Mouse (Mus musculus) kidney, adult 2 months (tissue): Measurements from ENCODE around the gene Ndufs2. TPM values are rescaled to one million over a fixed set of nuclear protein-coding genes. Genes with fewer than 3 reads are reported as not detected.

Experiments
- DNase-seq: peaks from one replicate; pipeline ENCODE4 v3.0.0; 2021
- H3K27ac ChIP-seq: fragments of 200-500 bp; 2 replicates; pipeline ENCODE4 v1.5.1; 2012; ENCODE audit warnings: low read depth, low read length, control low read depth, inconsistent platforms; ENCODE audit not compliant: insufficient read depth
- H3K27me3 ChIP-seq: fragments of 200-500 bp; replicated peaks from 2 replicates; pipeline ENCODE4 v1.6.1; 2012; ENCODE audit warnings: mild to moderate bottlenecking, moderate library complexity, low read length, inconsistent platforms; ENCODE audit not compliant: control insufficient read depth, insufficient read depth
- H3K36me3 ChIP-seq: fragments of 200-500 bp; 2 replicates; pipeline ENCODE4 v1.6.1; 2012; ENCODE audit warnings: mild to moderate bottlenecking, moderate library complexity, low read length, inconsistent platforms; ENCODE audit not compliant: control insufficient read depth, insufficient read depth
- H3K4me1 ChIP-seq: fragments of 200-500 bp; 2 replicates; pipeline ENCODE4 v1.6.1; 2011; ENCODE audit warnings: low read length; ENCODE audit not compliant: control insufficient read depth, insufficient read depth
- H3K4me3 ChIP-seq: fragments of 200-500 bp; 2 replicates; pipeline ENCODE4 v1.5.1; 2011; ENCODE audit warnings: mild to moderate bottlenecking, low read depth, low read length, control low read depth; ENCODE audit not compliant: insufficient read depth
- CTCF ChIP-seq: fragments of 200-500 bp; conservative IDR thresholded peaks from 2 replicates; pipeline ENCODE4 v1.5.1; 2011; ENCODE audit warnings: low read depth, mild to moderate bottlenecking, control low read depth, low read length, moderate library complexity, mixed read lengths; ENCODE audit not compliant: insufficient read depth, insufficient read length
- POLR2A ChIP-seq: fragments of 200-500 bp; IDR thresholded peaks from one replicate; pipeline ENCODE4 v1.6.1; 2011; ENCODE audit warnings: low read depth, low read length, control low read depth
- WGBS: fragments of 180-500 bp; shearing (Covaris S2); methylation state at CpG from one replicate; pipeline ENCODE4 v1.1.7; 2018; 5-methylcytosine and 5-hydroxymethylcytosine counted together
- polyA plus RNA-seq: library from polyadenylated mRNA; depleted of rRNA; stranded (reverse); fragments of >200 nt; gene quantifications from 2 replicates; pipeline ENCODE4 v1.2.3, GENCODE M21; 2012

Ndufs2 gene
- polyA plus RNA-seq, 1 experiment = 559 TPM

GRCm38 (mm10) chr1:171282086-171282805 lies 31.1 kb upstream of the Ndufs2 start:
- Histone ChIP-seq H3K27me3 (no peaks in the 10 kb centered on the region), H3K27ac (no peak overlapping the region), H3K36me3 (no peaks in the 10 kb centered on the region), H3K4me3 (no peak overlapping the region), H3K4me1 (peaks cover 5% of the 10 kb centered on the region; the same call in 1 of the 2 replicates)
- no peak for DNase-seq
- no peak for TF ChIP-seq POLR2A
- no peak for TF ChIP-seq CTCF
- WGBS = 67% methylated on average over 18 of the region's 18 CpGs

DNA sequence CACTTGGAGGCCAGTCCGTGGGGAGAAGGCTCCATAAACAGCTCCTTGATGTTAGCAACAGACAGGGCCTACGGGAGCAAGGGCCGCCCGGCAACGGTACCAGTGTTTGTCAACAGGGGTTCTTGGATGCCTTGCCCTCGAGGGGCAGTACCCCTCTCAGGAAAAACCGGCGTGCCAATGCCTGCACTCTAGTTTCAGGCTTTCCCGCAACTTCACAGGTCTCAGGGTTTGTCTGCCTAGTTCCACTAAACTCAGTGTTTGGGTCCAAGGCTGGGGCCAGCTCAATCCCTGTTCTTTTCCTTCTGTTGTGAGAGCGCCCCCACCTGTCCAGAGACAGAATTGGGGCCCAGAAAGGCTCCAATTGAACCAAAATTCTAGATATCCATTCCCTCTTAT lies 30.3 kb upstream of the Ndufs2 start:
- under 1% methylated on average over 10 of the region's 10 CpGs for WGBS
- Histone ChIP-seq H3K27me3 (no peaks in the 10 kb centered on the region), H3K4me1 (peaks cover 5% of the 10 kb centered on the region; the same call in 1 of the 2 replicates), H3K36me3 (no peaks in the 10 kb centered on the region), H3K4me3 (peak overlapping the region; percentile 64), H3K27ac (peak overlapping the region; percentile 59)
- DNase-seq = peak; percentile 89
- no peak for TF ChIP-seq POLR2A
- TF ChIP-seq CTCF = peak; percentile 74

GRCm38 (mm10) chr1:171280916-171281527 lies 29.8 kb upstream of the Ndufs2 start, which contains the start of gene Ppox:
TSS of gene Ppox (minus strand) at chr1:171281186.
- TF ChIP-seq CTCF = no peak
- peak; percentile 16 for TF ChIP-seq POLR2A
- H3K36me3 ChIP-seq = no peaks in the 10 kb centered on the region
- DNase-seq = peak; percentile 98
- peak within 1 kb of the TSS; percentile 59 for H3K27ac ChIP-seq
- WGBS = under 1% methylated on average over 26 of the region's 26 CpGs
- peaks cover 5% of the 10 kb centered on the region; the same call in 1 of the 2 replicates for H3K4me1 ChIP-seq
- H3K4me3 ChIP-seq = peak within 1 kb of the TSS; percentile 67
- H3K27me3 ChIP-seq = no peaks in the 10 kb centered on the region

DNA sequence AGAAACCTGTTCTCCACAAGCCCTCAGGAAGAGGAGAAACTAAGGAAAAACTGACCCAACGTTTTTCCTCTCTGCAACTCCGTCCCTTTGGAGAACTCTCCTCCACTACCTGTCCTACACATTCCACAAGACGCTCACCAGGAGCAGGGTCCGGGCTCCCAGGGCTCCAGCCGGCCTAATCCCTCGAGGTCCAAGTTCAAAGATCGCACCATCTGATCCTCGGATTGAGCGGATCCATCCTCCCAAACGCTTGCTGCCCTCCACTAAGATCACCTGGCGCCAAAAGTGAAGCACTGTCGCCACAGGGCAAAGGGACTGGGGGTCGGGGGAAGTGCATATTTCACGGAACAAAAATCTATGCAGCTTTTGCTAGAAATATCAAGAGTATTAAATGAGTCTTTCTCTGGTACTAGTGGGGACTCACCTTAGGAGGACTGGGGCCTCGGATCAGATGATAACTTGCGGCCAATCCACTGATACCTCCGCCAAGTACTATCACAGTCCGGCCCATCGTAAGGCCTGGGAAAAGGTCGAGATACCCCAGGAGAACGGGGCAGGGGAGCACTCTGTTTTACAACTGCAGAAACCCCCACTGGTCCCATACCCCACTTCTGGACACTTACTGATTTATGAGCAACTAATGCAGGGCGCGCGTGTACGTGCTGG lies 29.2 kb upstream of the Ndufs2 start:
- H3K27ac ChIP-seq = peak overlapping the region; percentile 9; the same call in 1 of the 2 replicates
- peaks cover 5% of the 10 kb centered on the region; the same call in 1 of the 2 replicates for H3K4me1 ChIP-seq
- H3K36me3 ChIP-seq = no peaks in the 10 kb centered on the region
- no peak for TF ChIP-seq POLR2A
- TF ChIP-seq CTCF = no peak
- no peaks in the 10 kb centered on the region for H3K27me3 ChIP-seq
- peak; percentile 73 for DNase-seq
- WGBS = 2% methylated on average over 25 of the region's 25 CpGs
- peak overlapping the region; percentile 67 for H3K4me3 ChIP-seq

DNA sequence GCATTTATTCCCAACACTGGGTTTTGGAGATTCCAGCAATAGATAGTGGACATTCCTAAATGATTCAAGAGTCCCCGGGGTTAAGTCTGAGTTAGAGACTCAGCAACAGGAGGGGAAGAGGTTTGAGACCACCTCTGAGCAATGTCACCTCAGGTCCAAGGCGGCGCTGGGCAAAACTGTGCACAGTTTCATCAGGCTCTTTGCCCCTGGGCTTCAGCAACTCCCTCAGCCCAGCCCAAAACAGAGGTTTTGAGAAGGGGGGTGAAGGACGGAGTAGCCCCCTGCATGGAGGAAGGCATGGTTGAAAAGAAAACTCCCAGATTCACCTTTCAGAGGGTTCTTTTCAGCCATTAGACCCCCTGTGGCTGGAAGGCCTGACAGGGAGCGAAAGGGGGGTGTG lies 28.5 kb upstream of the Ndufs2 start:
- Histone ChIP-seq H3K4me3 (peak overlapping the region; percentile 67), H3K27ac (no peak overlapping the region), H3K4me1 (peaks cover 5% of the 10 kb centered on the region; the same call in 1 of the 2 replicates), H3K27me3 (no peaks in the 10 kb centered on the region), H3K36me3 (no peaks in the 10 kb centered on the region)
- 71% methylated on average over 5 of the region's 5 CpGs for WGBS
- DNase-seq = no peak
- TF ChIP-seq POLR2A (no peak), CTCF (no peak)

DNA sequence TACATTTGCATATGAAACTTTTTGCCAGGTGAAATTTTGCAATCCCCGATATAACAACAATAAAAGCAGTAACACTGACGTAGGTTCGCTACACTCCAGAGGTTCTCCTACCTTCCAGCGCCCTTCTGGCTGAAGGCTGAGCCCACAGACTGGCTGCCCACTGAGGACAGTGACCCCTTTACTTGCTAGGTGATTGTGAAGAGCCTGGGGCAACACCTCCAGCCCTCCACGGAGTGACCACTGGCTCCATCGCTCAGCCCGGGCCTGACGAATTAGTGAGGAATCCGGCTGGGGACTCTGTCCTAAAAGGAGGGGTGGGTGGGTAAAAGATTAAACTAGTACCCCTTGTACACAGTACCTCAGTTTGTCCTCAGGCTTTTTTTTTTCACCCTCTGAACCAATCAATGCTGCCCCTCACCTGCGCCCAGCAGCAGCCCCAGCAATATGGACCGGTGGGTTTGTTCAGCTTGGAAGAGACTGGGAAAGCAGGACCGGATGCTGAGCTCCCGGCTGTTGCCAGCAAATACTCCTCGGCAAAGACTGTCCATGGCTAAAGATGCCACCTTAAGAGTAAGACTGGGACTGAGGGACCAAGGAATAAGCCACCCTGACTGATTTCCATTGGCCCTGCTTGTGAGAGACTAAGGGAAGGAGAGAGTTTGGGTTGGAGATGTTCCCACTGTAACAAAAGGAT lies 28.0 kb upstream of the Ndufs2 start:
- H3K27me3 ChIP-seq = no peaks in the 10 kb centered on the region
- no peak overlapping the region for H3K4me3 ChIP-seq
- no peak overlapping the region for H3K27ac ChIP-seq
- 84% methylated on average over 14 of the region's 14 CpGs for WGBS
- no peak for DNase-seq
- TF ChIP-seq POLR2A (no peak), CTCF (no peak)
- H3K4me1 ChIP-seq = peaks cover 5% of the 10 kb centered on the region; the same call in 1 of the 2 replicates
- no peaks in the 10 kb centered on the region for H3K36me3 ChIP-seq
